Mouse (Mus musculus): ENCODE data around the gene Ncoa6. TPM values are rescaled to one million over a fixed set of nuclear protein-coding genes. Genes with fewer than 3 reads are reported as not detected.

The Ncoa6 gene
- total and polyA plus RNA-seq, 2 experiments from 2014 or later, result 11.4 to 41.9 TPM

DNA sequence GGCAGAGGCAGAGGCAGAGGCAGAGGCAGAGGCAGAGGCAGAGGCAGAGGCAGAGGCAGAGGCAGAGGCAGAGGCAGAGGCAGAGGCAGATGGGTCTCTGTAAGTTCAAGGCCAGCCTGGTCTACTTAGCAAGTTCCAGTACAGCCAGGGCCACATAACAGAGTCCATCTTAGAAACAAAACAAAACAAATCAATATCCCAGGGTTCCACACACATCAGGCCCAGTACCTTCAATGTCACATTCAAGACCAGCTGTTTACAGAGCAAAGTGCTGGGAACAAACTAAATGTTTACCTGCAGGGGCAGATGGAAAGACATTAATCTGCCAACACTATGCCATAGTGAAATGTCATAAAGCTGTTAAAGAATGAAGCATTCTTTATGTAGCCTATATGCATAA is 99.2 kb downstream of the Ncoa6 start:
- H3K27me3 ChIP-seq (ENCODE audit: control insufficient read depth, insufficient read depth, low read length), result no peaks in the 10 kb centered on the region
- no peaks in the 10 kb centered on the region for H3K9me3 ChIP-seq (replicated peaks; ENCODE audit: control insufficient read depth, low read length)
- H3K27ac ChIP-seq (ENCODE audit: low read depth), result no peak overlapping the region
- DNase-seq (ENCODE audit: low spot score) (no peak), ATAC-seq (ENCODE audit: insufficient read depth, low read depth) (no peak)
- TF ChIP-seq CTCF (IDR thresholded peaks at IDR 0.05; ENCODE audit: low read depth), result no peak
- no peak for TF ChIP-seq EP300 (IDR thresholded peaks at IDR 0.05; ENCODE audit: low read depth)
- no peak overlapping the region for H3K4me3 ChIP-seq (ENCODE audit: low read depth, low read length)
- no peaks in the 10 kb centered on the region for H3K36me3 ChIP-seq (replicated peaks; ENCODE audit: control insufficient read depth, insufficient read depth, low read length)
- H3K9ac ChIP-seq (replicated peaks; ENCODE audit: low read depth, low read length), result no peak overlapping the region
- peaks cover 24% of the 10 kb centered on the region for H3K4me1 ChIP-seq (ENCODE audit: control insufficient read depth, insufficient read depth)
- H3K4me2 ChIP-seq (ENCODE audit: low read depth, low read length), result no peak overlapping the region

DNA sequence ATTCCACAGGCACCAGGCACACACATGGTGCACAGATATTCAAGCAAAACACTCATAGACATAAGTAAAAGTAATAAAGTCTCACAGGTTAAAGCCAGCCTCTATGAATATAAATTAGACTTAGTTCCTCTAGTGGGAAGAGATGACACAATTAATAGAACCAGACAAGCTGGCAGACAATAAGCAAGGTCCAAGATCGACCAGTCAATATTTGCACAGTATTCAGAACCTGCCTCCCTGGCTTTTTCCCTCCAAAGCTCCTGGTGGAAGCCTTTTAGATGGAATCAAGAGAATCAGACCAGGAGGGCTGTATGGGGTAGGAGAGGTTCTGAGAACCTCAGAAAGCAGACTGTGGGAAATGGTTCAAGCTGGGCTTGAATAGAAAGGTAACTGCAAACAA is 99.8 kb downstream of the Ncoa6 start:
- no peak for TF ChIP-seq CTCF (IDR thresholded peaks at IDR 0.05; ENCODE audit: low read depth)
- no peak overlapping the region for H3K9ac ChIP-seq (replicated peaks; ENCODE audit: low read depth, low read length)
- H3K36me3 ChIP-seq (replicated peaks; ENCODE audit: control insufficient read depth, insufficient read depth, low read length), result no peaks in the 10 kb centered on the region
- H3K4me1 ChIP-seq (ENCODE audit: control insufficient read depth, insufficient read depth), result peaks cover 29% of the 10 kb centered on the region
- H3K27ac ChIP-seq (ENCODE audit: low read depth), result peak overlapping the region; percentile 90; the same call in 1 of the 2 replicates
- no peak overlapping the region for H3K4me2 ChIP-seq (ENCODE audit: low read depth, low read length)
- no peak overlapping the region for H3K4me3 ChIP-seq (ENCODE audit: low read depth, low read length)
- no peaks in the 10 kb centered on the region for H3K9me3 ChIP-seq (replicated peaks; ENCODE audit: control insufficient read depth, low read length)
- ATAC-seq (ENCODE audit: insufficient read depth, low read depth), result no peak
- H3K27me3 ChIP-seq (ENCODE audit: control insufficient read depth, insufficient read depth, low read length), result no peaks in the 10 kb centered on the region
- no peak for DNase-seq (ENCODE audit: low spot score)
- WGBS, result 68% methylated on average over 1 of the region's 1 CpGs

DNA sequence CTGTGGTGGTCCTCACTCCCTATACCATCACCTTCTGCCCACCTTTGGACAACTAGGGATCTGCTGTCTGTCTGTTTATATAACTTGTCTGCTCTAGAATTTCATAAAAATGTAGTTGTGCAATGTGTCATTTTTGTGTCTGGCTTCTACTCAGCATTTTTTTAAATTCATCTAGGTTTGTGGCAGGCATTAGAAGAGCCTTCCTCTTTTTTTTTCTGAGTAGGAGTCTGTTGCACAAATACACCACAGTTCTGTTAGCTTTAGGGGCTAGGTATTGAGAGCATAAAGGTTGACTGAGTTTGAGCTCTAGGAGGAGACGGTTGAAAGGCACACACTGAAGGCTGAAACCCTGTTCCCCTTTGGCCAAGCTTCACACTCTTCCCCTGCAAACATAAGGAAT is 100.4 kb downstream of the Ncoa6 start:
- peaks cover 29% of the 10 kb centered on the region for H3K4me1 ChIP-seq (ENCODE audit: control insufficient read depth, insufficient read depth)
- no peaks in the 10 kb centered on the region for H3K36me3 ChIP-seq (replicated peaks; ENCODE audit: control insufficient read depth, insufficient read depth, low read length)
- no peaks in the 10 kb centered on the region for H3K9me3 ChIP-seq (replicated peaks; ENCODE audit: control insufficient read depth, low read length)
- no peak overlapping the region for H3K4me2 ChIP-seq (ENCODE audit: low read depth, low read length)
- DNase-seq (ENCODE audit: low spot score) (no peak), ATAC-seq (ENCODE audit: insufficient read depth, low read depth) (no peak)
- no peak overlapping the region for H3K4me3 ChIP-seq (ENCODE audit: low read depth, low read length)
- TF ChIP-seq EP300 (IDR thresholded peaks at IDR 0.05; ENCODE audit: low read depth) (no peak), CTCF (IDR thresholded peaks at IDR 0.05; ENCODE audit: low read depth) (no peak)
- H3K27me3 ChIP-seq (ENCODE audit: control insufficient read depth, insufficient read depth, low read length), result no peaks in the 10 kb centered on the region
- WGBS, result 72% methylated on average over 1 of the region's 1 CpGs
- no peak overlapping the region for H3K9ac ChIP-seq (replicated peaks; ENCODE audit: low read depth, low read length)
- peak overlapping the region; percentile 90 for H3K27ac ChIP-seq (ENCODE audit: low read depth)

DNA sequence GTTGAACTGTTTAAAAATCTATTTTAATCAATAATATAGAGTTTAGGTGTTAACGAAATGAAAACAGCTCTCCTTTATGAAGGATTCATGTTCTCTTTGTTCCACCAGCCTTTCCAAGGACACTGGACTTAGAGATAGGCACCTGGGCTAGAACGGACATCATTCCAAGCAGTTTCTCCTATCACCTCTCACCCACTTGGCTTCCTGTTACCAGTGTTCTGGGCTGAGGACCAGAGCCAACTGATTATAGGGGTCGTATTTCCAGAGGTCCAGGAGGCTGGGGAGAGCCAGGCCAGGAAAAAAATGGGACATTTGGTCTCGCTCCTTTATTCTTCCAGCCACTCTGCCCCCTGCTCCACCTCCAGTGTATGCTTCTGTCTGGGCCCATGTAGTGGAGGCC is 101.2 kb downstream of the Ncoa6 start:
- Histone ChIP-seq H3K4me2 (ENCODE audit: low read depth, low read length) (no peak overlapping the region; the same call in 1 of the 2 replicates), H3K27me3 (ENCODE audit: control insufficient read depth, insufficient read depth, low read length) (no peaks in the 10 kb centered on the region), H3K9me3 (replicated peaks; ENCODE audit: control insufficient read depth, low read length) (no peaks in the 10 kb centered on the region), H3K9ac (replicated peaks; ENCODE audit: low read depth, low read length) (0 out of 2 replicates have a peak overlapping the region, but pooled peaks have one; percentile 26), H3K4me1 (ENCODE audit: control insufficient read depth, insufficient read depth) (peaks cover 29% of the 10 kb centered on the region), H3K36me3 (replicated peaks; ENCODE audit: control insufficient read depth, insufficient read depth, low read length) (no peaks in the 10 kb centered on the region), H3K4me3 (ENCODE audit: low read depth, low read length) (no peak overlapping the region), H3K27ac (ENCODE audit: low read depth) (peak overlapping the region; percentile 90)
- TF ChIP-seq EP300 (IDR thresholded peaks at IDR 0.05; ENCODE audit: low read depth) (peak; percentile 89; the same call in 1 of the 2 replicates), CTCF (IDR thresholded peaks at IDR 0.05; ENCODE audit: low read depth) (no peak)
- DNase-seq (ENCODE audit: low spot score), result peak; percentile 86
- ATAC-seq (ENCODE audit: insufficient read depth, low read depth), result peak; percentile 92
- WGBS, result 16% methylated on average over 4 of the region's 4 CpGs

DNA sequence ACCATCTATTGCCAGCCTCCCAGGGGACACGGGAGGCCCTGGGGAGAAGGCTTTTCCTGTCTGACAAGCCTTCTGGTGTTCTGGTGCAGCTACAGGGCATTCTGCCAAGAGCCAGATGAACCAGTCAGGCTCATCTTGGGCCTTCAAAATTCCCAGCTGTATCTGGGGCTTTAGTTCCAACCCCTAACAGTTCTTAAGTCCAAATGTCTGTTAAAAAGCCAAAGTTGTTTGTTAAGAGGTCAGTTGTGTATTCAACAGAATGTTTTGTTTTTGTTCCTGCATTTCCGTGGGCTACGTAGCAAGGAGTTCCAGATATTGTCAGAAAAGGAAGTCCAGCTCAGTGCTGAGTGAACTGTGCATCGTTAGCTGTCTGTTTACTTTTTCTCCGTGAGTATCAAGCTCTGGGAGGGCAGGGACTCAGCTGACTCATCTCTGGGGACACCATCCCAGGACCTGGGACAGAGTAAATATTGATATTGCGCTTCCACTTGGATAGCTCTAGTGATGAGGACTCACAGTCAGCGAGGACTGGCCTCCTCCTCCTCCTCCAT is 104.3 kb downstream of the Ncoa6 start:
- H3K4me2 ChIP-seq (ENCODE audit: low read depth, low read length), result no peak overlapping the region
- no peaks in the 10 kb centered on the region for H3K27me3 ChIP-seq (ENCODE audit: control insufficient read depth, insufficient read depth, low read length)
- ATAC-seq (ENCODE audit: insufficient read depth, low read depth) (peak; percentile 37), DNase-seq (ENCODE audit: low spot score) (peak; percentile 54)
- WGBS, result 34% methylated on average over 7 of the region's 7 CpGs
- no peak for TF ChIP-seq EP300 (IDR thresholded peaks at IDR 0.05; ENCODE audit: low read depth)
- no peak for TF ChIP-seq CTCF (IDR thresholded peaks at IDR 0.05; ENCODE audit: low read depth)
- H3K9me3 ChIP-seq (replicated peaks; ENCODE audit: control insufficient read depth, low read length), result no peaks in the 10 kb centered on the region
- H3K36me3 ChIP-seq (replicated peaks; ENCODE audit: control insufficient read depth, insufficient read depth, low read length), result no peaks in the 10 kb centered on the region
- H3K4me1 ChIP-seq (ENCODE audit: control insufficient read depth, insufficient read depth), result peaks cover 29% of the 10 kb centered on the region
- H3K27ac ChIP-seq (ENCODE audit: low read depth), result peak overlapping the region; percentile 73
- H3K4me3 ChIP-seq (ENCODE audit: low read depth, low read length), result no peak overlapping the region
- no peak overlapping the region for H3K9ac ChIP-seq (replicated peaks; ENCODE audit: low read depth, low read length)

DNA sequence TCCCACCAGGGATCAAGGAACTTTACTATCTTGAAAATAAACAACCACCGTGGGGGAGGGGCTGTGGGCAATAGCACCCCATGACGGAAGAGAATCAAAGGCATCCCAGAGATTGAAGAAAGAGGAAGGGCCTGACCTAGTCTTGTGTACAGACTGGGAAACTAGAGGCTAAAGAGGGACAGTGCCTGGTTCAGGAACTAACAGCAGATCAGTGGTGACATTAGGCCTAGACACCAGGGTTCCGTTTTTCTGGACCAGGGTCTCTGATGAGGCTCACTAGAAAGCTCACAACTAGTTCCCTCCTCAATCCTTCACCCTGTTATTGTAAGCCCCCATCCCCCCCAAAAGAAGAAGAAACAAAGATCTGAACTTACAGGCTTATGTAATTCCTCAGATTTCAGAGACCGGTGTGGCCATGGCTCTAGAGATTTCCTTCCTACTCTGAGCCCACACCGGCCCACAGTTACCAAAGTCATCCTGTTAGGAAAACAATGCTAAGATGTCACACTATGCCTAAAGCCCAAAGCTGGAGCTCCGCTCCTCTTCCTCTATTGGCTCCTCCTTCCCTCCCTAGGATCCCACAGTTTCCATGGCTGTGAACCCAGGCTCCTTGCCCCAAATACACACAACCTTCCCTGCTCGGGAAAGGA is 105.9 kb downstream of the Ncoa6 start:
- 75% methylated on average over 7 of the region's 7 CpGs for WGBS
- H3K27ac ChIP-seq (ENCODE audit: low read depth), result no peak overlapping the region
- no peak for DNase-seq (ENCODE audit: low spot score)

More for the DNA sequence above, 105.9 kb downstream of the Ncoa6 start:
- Histone ChIP-seq H3K9ac (replicated peaks; ENCODE audit: low read depth, low read length) (no peak overlapping the region), H3K27me3 (ENCODE audit: control insufficient read depth, insufficient read depth, low read length) (no peaks in the 10 kb centered on the region), H3K36me3 (replicated peaks; ENCODE audit: control insufficient read depth, insufficient read depth, low read length) (no peaks in the 10 kb centered on the region), H3K4me2 (ENCODE audit: low read depth, low read length) (no peak overlapping the region), H3K4me3 (ENCODE audit: low read depth, low read length) (no peak overlapping the region), H3K9me3 (replicated peaks; ENCODE audit: control insufficient read depth, low read length) (no peaks in the 10 kb centered on the region), H3K4me1 (ENCODE audit: control insufficient read depth, insufficient read depth) (peaks cover 23% of the 10 kb centered on the region)
- ATAC-seq (ENCODE audit: insufficient read depth, low read depth), result no peak
- TF ChIP-seq CTCF (IDR thresholded peaks at IDR 0.05; ENCODE audit: low read depth), result no peak
- TF ChIP-seq EP300 (IDR thresholded peaks at IDR 0.05; ENCODE audit: low read depth), result no peak
